Mouse (Mus musculus) heart, postnatal 0 days (tissue): ENCODE results near the gene Trmt112. TPM values are rescaled to one million over a fixed set of nuclear protein-coding genes. Genes with fewer than 3 reads are reported as not detected.

Experiments used
- ATAC-seq: fragments of 200-750 bp; cut with Nextera tagmentation; 2 replicates; pipeline ENCODE4 v1.8.0; 2017; ENCODE audit warnings: low read depth, moderate number of reproducible peaks, moderate library complexity; ENCODE audit not compliant: insufficient read depth
- DNase-seq: peaks from one replicate; pipeline ENCODE4 v3.0.0-alpha.2; 2016; ENCODE audit warnings: low spot score
- H3K27ac ChIP-seq: fragments of 300-500 bp; sonication (generic); 2 replicates; pipeline ENCODE4 v1.5.1; 2014; ENCODE audit warnings: low read depth, mild to moderate bottlenecking
- H3K27me3 ChIP-seq: fragments of 300-500 bp; sonication (generic); 2 replicates; pipeline ENCODE4 v1.6.1; 2014; ENCODE audit warnings: low read length, mixed read lengths; ENCODE audit not compliant: control insufficient read depth, insufficient read depth
- H3K36me3 ChIP-seq: fragments of 300-500 bp; sonication (generic); replicated peaks from 2 replicates; pipeline ENCODE4 v1.6.1; 2014; ENCODE audit warnings: low read length, mixed read lengths; ENCODE audit not compliant: control insufficient read depth, insufficient read depth
- H3K4me1 ChIP-seq: fragments of 300-500 bp; sonication (generic); 2 replicates; pipeline ENCODE4 v1.6.1; 2014; ENCODE audit warnings: antibody characterized with exemption; ENCODE audit not compliant: control insufficient read depth, insufficient read depth
- H3K4me2 ChIP-seq: fragments of 300-500 bp; sonication (generic); 2 replicates; pipeline ENCODE4 v1.6.1; 2014; ENCODE audit warnings: low read depth, mild to moderate bottlenecking, low read length, moderate library complexity
- H3K4me3 ChIP-seq: fragments of 300-500 bp; sonication (generic); 2 replicates; pipeline ENCODE4 v1.5.1; 2014; ENCODE audit warnings: low read depth, low read length
- H3K9ac ChIP-seq: fragments of 300-500 bp; sonication (generic); replicated peaks from 2 replicates; pipeline ENCODE4 v1.6.1; 2014; ENCODE audit warnings: low read depth, low read length, mixed read lengths
- H3K9me3 ChIP-seq: fragments of 300-500 bp; sonication (generic); replicated peaks from 2 replicates; pipeline ENCODE4 v1.6.1; 2016; ENCODE audit warnings: low read length; ENCODE audit not compliant: control insufficient read depth
- CTCF ChIP-seq: IDR thresholded peaks from 2 replicates; pipeline ENCODE4 v1.5.1; 2016; ENCODE audit warnings: antibody characterized with exemption, control low read depth, low read depth
- EP300 ChIP-seq: IDR thresholded peaks from 2 replicates; pipeline ENCODE4 v1.6.1; 2016; ENCODE audit warnings: antibody characterized with exemption, low read depth
- WGBS: fragments of 180-500 bp; shearing (Covaris S2); extraction: QIAGEN DNeasy Blood & Tissue Kit; methylation state at CpG from one replicate; pipeline ENCODE4 v1.1.7; 2014; 5-methylcytosine and 5-hydroxymethylcytosine counted together
- polyA plus RNA-seq: library from polyadenylated mRNA; unstranded; fragments of >200 nt; fragmentation: Nextera tagmentation; extraction: Ambion mirVana; gene quantifications from 2 replicates; pipeline ENCODE4 v1.2.1, GENCODE M21; 2015
- total RNA-seq: library from RNA; depleted of rRNA; stranded (reverse); fragments of >200 nt; gene quantifications from 2 replicates; pipeline ENCODE4 v1.2.3, GENCODE M21; 2014; ENCODE audit warnings: low replicate concordance

Trmt112 gene
- total and polyA plus RNA-seq, 2 experiments from 2014 or later, result 57.6 to 61.9 TPM

GRCm38 (mm10) chr19:6915276-6915675 is 5.8 kb downstream of the Trmt112 start:
- TF ChIP-seq CTCF (no peak), EP300 (no peak)
- Histone ChIP-seq H3K4me3 (no peak overlapping the region), H3K9ac (no peak overlapping the region), H3K4me1 (peaks cover 6% of the 10 kb centered on the region), H3K27ac (no peak overlapping the region), H3K4me2 (no peak overlapping the region), H3K27me3 (no peaks in the 10 kb centered on the region), H3K9me3 (no peaks in the 10 kb centered on the region), H3K36me3 (peaks cover 38% of the 10 kb centered on the region)
- DNase-seq, result no peak
- ATAC-seq, result no peak
- 41% methylated on average over 4 of the region's 4 CpGs for WGBS

- DNase-seq (no peak), ATAC-seq (no peak)
- Histone ChIP-seq H3K36me3 (peaks cover 32% of the 10 kb centered on the region), H3K27me3 (no peaks in the 10 kb centered on the region), H3K27ac (no peak overlapping the region), H3K4me2 (no peak overlapping the region), H3K4me3 (no peak overlapping the region), H3K9me3 (no peaks in the 10 kb centered on the region), H3K9ac (no peak overlapping the region), H3K4me1 (peaks cover 9% of the 10 kb centered on the region)
- TF ChIP-seq CTCF, result no peak
- no peak for TF ChIP-seq EP300
- WGBS, result 73% methylated on average over 4 of the region's 4 CpGs
Observed at GRCm38 (mm10) chr19:6916496-6916895, 7.0 kb downstream of the Trmt112 start.

GRCm38 (mm10) chr19:6918321-6918720 is 8.8 kb downstream of the Trmt112 start:
- no peak for ATAC-seq
- H3K9ac ChIP-seq, result no peak overlapping the region
- H3K9me3 ChIP-seq, result no peaks in the 10 kb centered on the region
- no peak overlapping the region for H3K4me3 ChIP-seq
- H3K27ac ChIP-seq, result no peak overlapping the region
- DNase-seq, result no peak
- TF ChIP-seq CTCF, result no peak
- no peak for TF ChIP-seq EP300
- WGBS, result 95% methylated on average over 4 of the region's 4 CpGs
- peaks cover 14% of the 10 kb centered on the region for H3K4me1 ChIP-seq
- H3K4me2 ChIP-seq, result no peak overlapping the region
- no peaks in the 10 kb centered on the region for H3K27me3 ChIP-seq
- H3K36me3 ChIP-seq, result peaks cover 14% of the 10 kb centered on the region

GRCm38 (mm10) chr19:6919431-6919830 is 9.9 kb downstream of the Trmt112 start:
- H3K27ac ChIP-seq, result peak overlapping the region; percentile 96
- ATAC-seq (no peak), DNase-seq (no peak)
- H3K4me2 ChIP-seq, result peak overlapping the region; percentile 90; the same call in 1 of the 2 replicates
- no peak for TF ChIP-seq CTCF
- no peak for TF ChIP-seq EP300
- H3K4me1 ChIP-seq, result peaks cover 14% of the 10 kb centered on the region
- H3K36me3 ChIP-seq, result 0 out of 2 replicates have a peak, but pooled peaks cover 8% of the 10 kb centered on the region
- H3K9me3 ChIP-seq, result no peaks in the 10 kb centered on the region
- no peaks in the 10 kb centered on the region for H3K27me3 ChIP-seq
- H3K4me3 ChIP-seq, result no peak overlapping the region
- no peak overlapping the region for H3K9ac ChIP-seq

GRCm38 (mm10) chr19:6919876-6920740 is 10.6 kb downstream of the Trmt112 start:
- WGBS, result 29% methylated on average over 8 of the region's 8 CpGs
- DNase-seq (no peak), ATAC-seq (no peak)
- Histone ChIP-seq H3K27ac (peak overlapping the region; percentile 96), H3K9ac (peak overlapping the region; percentile 94), H3K4me1 (peaks cover 17% of the 10 kb centered on the region), H3K4me2 (peak overlapping the region; percentile 90), H3K36me3 (0 out of 2 replicates have a peak, but pooled peaks cover 8% of the 10 kb centered on the region), H3K9me3 (no peaks in the 10 kb centered on the region), H3K27me3 (peaks cover 6% of the 10 kb centered on the region), H3K4me3 (peak overlapping the region; percentile 86)
- TF ChIP-seq CTCF (no peak), EP300 (no peak)
